Mouse (Mus musculus): ENCODE results near the gene Eaf2. TPM values are rescaled to one million over a fixed set of nuclear protein-coding genes. Genes with fewer than 3 reads are reported as not detected.

The Eaf2 gene
- total RNA-seq, 1 experiment = 1.2 TPM

DNA sequence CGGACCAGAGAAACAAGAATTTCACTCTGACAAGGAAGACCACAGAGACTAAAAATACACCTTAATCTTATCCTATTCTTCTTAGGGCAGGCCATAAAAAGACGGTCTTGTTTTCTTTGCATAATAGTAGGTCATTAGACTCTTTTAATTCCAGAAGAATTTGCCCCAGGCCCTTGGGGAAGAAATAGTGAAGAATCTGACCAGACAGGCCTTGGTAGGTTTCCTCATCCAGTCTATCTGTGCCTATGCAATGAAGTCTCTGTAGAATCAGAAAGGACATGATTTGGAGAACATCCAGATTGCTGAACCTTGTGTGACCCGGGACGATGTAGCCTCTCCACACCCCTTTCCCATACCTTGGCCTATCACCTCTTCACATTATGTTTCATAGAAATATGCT lies 84.6 kb downstream of the Eaf2 start:
- Histone ChIP-seq H3K4me3 (ENCODE audit: insufficient read depth in 1 of 2, low read depth in 1 of 2, low read length in 2 of 2, poor library complexity in 1 of 2, severe bottlenecking in 1 of 2) (no peak overlapping the region), H3K9ac (ENCODE audit: insufficient read depth, low read depth, low read length, poor library complexity, severe bottlenecking) (no peak overlapping the region), H3K9me3 (ENCODE audit: control insufficient read depth, insufficient read depth, low read depth, low read length) (no peaks in the 10 kb centered on the region), H3K4me1 (ENCODE audit: control insufficient read depth in 2 of 2, insufficient read depth in 2 of 2, low read length in 2 of 2, poor library complexity in 1 of 2) (no peaks in the 10 kb centered on the region), H3K27ac (ENCODE audit: insufficient read depth, low read depth, low read length, poor library complexity, severe bottlenecking) (no peak overlapping the region), H3K36me3 (ENCODE audit: control insufficient read depth, insufficient read depth, low read length, poor library complexity, severe bottlenecking) (no peaks in the 10 kb centered on the region)
- TF ChIP-seq MAFK (IDR thresholded peaks at IDR 0.05; ENCODE audit: insufficient read depth, low read depth, low read length) (no peak), HCFC1 (IDR thresholded peaks at IDR 0.05; ENCODE audit: borderline replicate concordance, insufficient read depth, low read length) (no peak), CHD2 (IDR thresholded peaks at IDR 0.05; ENCODE audit: low read depth, low read length) (no peak), ZC3H11A (IDR thresholded peaks at IDR 0.05; ENCODE audit: borderline replicate concordance, low read depth, low read length) (no peak), ZNF384 (IDR thresholded peaks at IDR 0.05; ENCODE audit: low read depth, low read length) (no peak)
- in situ Hi-C loops (cut with MboI; ENCODE audit: low sequenced_read_pairs in 2 of 2, unreplicated experiment in 2 of 2) = loop anchor here in 1 of 2 experiments (25.0 kb wide), 1 partner anchor 303 kb away; no protein-coding TSS in a partner anchor
- DNase-seq (ENCODE audit: low read depth, low spot score) = no peak

DNA sequence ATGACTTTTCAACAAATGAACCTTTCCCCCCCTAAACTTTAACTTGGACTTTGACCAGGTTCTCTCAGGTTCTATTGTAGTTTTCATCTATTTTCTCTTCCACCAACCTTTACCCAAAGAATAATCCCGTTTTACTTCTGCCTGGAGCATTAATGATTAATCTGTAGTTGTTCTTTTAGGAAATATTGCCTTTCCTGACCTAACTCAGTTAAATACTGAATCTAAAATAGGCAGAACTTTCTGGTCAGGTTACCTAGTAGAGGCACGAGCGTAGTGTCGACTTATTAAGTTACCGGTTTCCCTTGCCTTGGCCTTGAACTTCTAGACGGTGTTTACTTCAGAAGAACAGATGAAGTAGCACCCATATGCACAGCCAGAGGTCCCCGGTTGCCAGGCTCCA lies 88.3 kb downstream of the Eaf2 start:
- no peak for DNase-seq (ENCODE audit: low read depth, low spot score)
- Histone ChIP-seq H3K4me1 (ENCODE audit: control insufficient read depth in 2 of 2, insufficient read depth in 2 of 2, low read length in 2 of 2, poor library complexity in 1 of 2) (no peaks in the 10 kb centered on the region), H3K4me3 (ENCODE audit: insufficient read depth in 1 of 2, low read depth in 1 of 2, low read length in 2 of 2, poor library complexity in 1 of 2, severe bottlenecking in 1 of 2) (no peak overlapping the region), H3K9ac (ENCODE audit: insufficient read depth, low read depth, low read length, poor library complexity, severe bottlenecking) (no peak overlapping the region), H3K9me3 (ENCODE audit: control insufficient read depth, insufficient read depth, low read depth, low read length) (no peaks in the 10 kb centered on the region), H3K36me3 (ENCODE audit: control insufficient read depth, insufficient read depth, low read length, poor library complexity, severe bottlenecking) (no peaks in the 10 kb centered on the region), H3K27ac (ENCODE audit: insufficient read depth, low read depth, low read length, poor library complexity, severe bottlenecking) (no peak overlapping the region)
- in situ Hi-C loops (cut with MboI; ENCODE audit: low sequenced_read_pairs in 2 of 2, unreplicated experiment in 2 of 2) = loop anchor here in 1 of 2 experiments (25.0 kb wide), 1 partner anchor 299 kb away; no protein-coding TSS in a partner anchor
- TF ChIP-seq ZC3H11A (IDR thresholded peaks at IDR 0.05; ENCODE audit: borderline replicate concordance, low read depth, low read length) (no peak), CHD2 (IDR thresholded peaks at IDR 0.05; ENCODE audit: low read depth, low read length) (no peak), MAFK (IDR thresholded peaks at IDR 0.05; ENCODE audit: insufficient read depth, low read depth, low read length) (no peak), ZNF384 (IDR thresholded peaks at IDR 0.05; ENCODE audit: low read depth, low read length) (no peak), HCFC1 (IDR thresholded peaks at IDR 0.05; ENCODE audit: borderline replicate concordance, insufficient read depth, low read length) (no peak)

DNA sequence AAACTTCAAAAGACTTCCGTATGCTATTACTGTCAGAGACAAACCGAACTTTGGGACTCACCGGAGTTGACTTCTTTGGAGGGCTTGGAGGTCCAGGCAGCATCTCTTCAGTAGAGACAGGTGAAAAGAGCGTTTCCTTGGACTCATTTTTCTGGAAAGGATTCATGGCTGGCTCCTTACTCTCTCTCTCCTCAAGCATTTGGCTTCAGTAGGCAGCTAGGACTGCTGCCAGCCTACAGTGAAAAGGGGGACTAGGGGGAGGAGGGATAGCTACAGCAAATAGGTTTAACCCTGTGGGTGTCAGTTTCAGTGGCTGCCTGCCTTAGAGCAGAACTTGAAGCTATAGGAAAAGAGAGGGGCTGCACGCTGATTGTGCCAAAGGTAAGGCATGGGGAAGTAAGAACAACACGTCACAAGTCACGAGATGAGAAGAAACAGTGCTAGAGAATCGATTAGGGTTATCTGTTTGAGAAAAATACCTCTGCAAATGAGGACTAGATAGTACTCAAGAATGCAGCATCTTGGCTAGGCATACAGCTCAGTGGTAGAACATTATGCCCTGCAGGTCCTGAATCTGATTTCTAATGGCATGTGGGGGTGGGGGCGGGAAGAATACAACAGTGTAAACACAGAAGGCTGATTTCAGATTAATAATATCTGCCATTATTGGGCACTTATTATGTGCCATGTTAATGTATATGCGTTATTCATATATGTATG lies 90.0 kb downstream of the Eaf2 start, which contains the start of gene Slc15a2:
Slc15a2 (minus strand) TSS at position 369 of the 720 bp plus-strand sequence.
- DNase-seq (ENCODE audit: low read depth, low spot score) = no peak
- TF ChIP-seq ZC3H11A (IDR thresholded peaks at IDR 0.05; ENCODE audit: borderline replicate concordance, low read depth, low read length) (no peak), HCFC1 (IDR thresholded peaks at IDR 0.05; ENCODE audit: borderline replicate concordance, insufficient read depth, low read length) (no peak), CHD2 (IDR thresholded peaks at IDR 0.05; ENCODE audit: low read depth, low read length) (no peak), MAFK (IDR thresholded peaks at IDR 0.05; ENCODE audit: insufficient read depth, low read depth, low read length) (no peak), ZNF384 (IDR thresholded peaks at IDR 0.05; ENCODE audit: low read depth, low read length) (no peak)
- Histone ChIP-seq H3K9me3 (ENCODE audit: control insufficient read depth, insufficient read depth, low read depth, low read length) (no peaks in the 10 kb centered on the region), H3K9ac (ENCODE audit: insufficient read depth, low read depth, low read length, poor library complexity, severe bottlenecking) (no peak within 1 kb of the TSS), H3K4me3 (ENCODE audit: insufficient read depth in 1 of 2, low read depth in 1 of 2, low read length in 2 of 2, poor library complexity in 1 of 2, severe bottlenecking in 1 of 2) (no peak within 1 kb of the TSS), H3K36me3 (ENCODE audit: control insufficient read depth, insufficient read depth, low read length, poor library complexity, severe bottlenecking) (no peaks in the 10 kb centered on the region), H3K27ac (ENCODE audit: insufficient read depth, low read depth, low read length, poor library complexity, severe bottlenecking) (no peak within 1 kb of the TSS), H3K4me1 (ENCODE audit: control insufficient read depth in 2 of 2, insufficient read depth in 2 of 2, low read length in 2 of 2, poor library complexity in 1 of 2) (no peaks in the 10 kb centered on the region)
- in situ Hi-C loops (cut with MboI; ENCODE audit: low sequenced_read_pairs in 2 of 2, unreplicated experiment in 2 of 2) = loop anchor here in 1 of 2 experiments (25.0 kb wide), 1 partner anchor 297 kb away; no protein-coding TSS in a partner anchor

DNA sequence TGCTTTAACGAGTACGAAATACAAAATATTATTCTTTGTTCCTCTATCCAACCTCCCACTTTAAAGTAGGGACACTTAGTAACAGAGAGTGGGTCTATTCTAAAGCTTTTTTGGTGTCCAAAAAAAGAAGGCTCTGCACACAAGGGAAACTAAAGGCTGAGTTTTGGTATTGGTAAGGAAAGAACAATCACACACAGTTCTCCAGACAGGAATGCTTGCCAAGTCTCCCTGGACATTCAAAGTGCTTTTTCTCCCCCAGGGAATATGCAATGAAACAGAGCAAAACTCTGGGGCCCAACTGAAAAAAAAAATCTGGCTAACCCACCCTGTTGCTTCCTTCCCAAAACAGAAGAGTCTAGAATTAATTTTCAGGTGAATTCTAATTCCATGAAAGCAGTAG lies 90.7 kb downstream of the Eaf2 start:
- no peak overlapping the region for H3K27ac ChIP-seq (ENCODE audit: insufficient read depth, low read depth, low read length, poor library complexity, severe bottlenecking)
- TF ChIP-seq CHD2 (IDR thresholded peaks at IDR 0.05; ENCODE audit: low read depth, low read length) = no peak
- no peak for TF ChIP-seq ZC3H11A (IDR thresholded peaks at IDR 0.05; ENCODE audit: borderline replicate concordance, low read depth, low read length)
- TF ChIP-seq MAFK (IDR thresholded peaks at IDR 0.05; ENCODE audit: insufficient read depth, low read depth, low read length) = no peak
- TF ChIP-seq ZNF384 (IDR thresholded peaks at IDR 0.05; ENCODE audit: low read depth, low read length) = no peak
- no peak for TF ChIP-seq HCFC1 (IDR thresholded peaks at IDR 0.05; ENCODE audit: borderline replicate concordance, insufficient read depth, low read length)
- in situ Hi-C loops (cut with MboI; ENCODE audit: low sequenced_read_pairs in 2 of 2, unreplicated experiment in 2 of 2) = loop anchor here in 1 of 2 experiments (25.0 kb wide), 1 partner anchor 297 kb away; no protein-coding TSS in a partner anchor
- H3K4me3 ChIP-seq (ENCODE audit: insufficient read depth in 1 of 2, low read depth in 1 of 2, low read length in 2 of 2, poor library complexity in 1 of 2, severe bottlenecking in 1 of 2) = no peak overlapping the region
- H3K36me3 ChIP-seq (ENCODE audit: control insufficient read depth, insufficient read depth, low read length, poor library complexity, severe bottlenecking) = no peaks in the 10 kb centered on the region
- no peaks in the 10 kb centered on the region for H3K4me1 ChIP-seq (ENCODE audit: control insufficient read depth in 2 of 2, insufficient read depth in 2 of 2, low read length in 2 of 2, poor library complexity in 1 of 2)
- H3K9me3 ChIP-seq (ENCODE audit: control insufficient read depth, insufficient read depth, low read depth, low read length) = no peaks in the 10 kb centered on the region
- DNase-seq (ENCODE audit: low read depth, low spot score) = no peak
- no peak overlapping the region for H3K9ac ChIP-seq (ENCODE audit: insufficient read depth, low read depth, low read length, poor library complexity, severe bottlenecking)

All from ES-E14 (cell line).